Mouse (Mus musculus) gastrocnemius, postnatal 10 days (tissue): ENCODE measurements at regions not wholly inside any gene's neighbourhood (a gene's known extent, or its start where the extent isn't known, plus 50 kb on each side); places are given as distances from the start of the nearest gene placed in this dataset.

Experiments used
- DNase-seq: peaks from one replicate; pipeline ENCODE4 v3.0.0; 2021; ENCODE audit warnings: mixed read lengths

DNA sequence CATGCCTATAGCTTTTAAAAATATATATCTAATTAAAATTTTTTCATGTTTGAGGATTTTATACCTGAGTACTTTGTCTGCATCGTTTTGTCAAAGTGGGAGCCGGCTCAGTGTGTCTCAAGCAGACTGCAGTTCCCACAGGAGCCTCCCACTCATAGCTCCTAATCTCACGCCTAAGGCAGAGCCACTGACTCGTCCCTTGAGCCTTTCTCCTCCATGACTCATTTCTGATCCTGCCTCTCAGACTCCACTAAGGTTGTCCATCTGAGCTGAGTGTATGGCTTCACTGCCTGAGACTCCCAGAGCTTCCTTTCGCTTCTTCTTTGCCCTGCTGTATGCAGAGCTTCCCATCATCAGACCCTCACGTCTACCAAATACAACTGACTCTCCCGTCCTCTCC lies 98.8 kb downstream of the Efnb2 start:
- DNase-seq: no peak

DNA sequence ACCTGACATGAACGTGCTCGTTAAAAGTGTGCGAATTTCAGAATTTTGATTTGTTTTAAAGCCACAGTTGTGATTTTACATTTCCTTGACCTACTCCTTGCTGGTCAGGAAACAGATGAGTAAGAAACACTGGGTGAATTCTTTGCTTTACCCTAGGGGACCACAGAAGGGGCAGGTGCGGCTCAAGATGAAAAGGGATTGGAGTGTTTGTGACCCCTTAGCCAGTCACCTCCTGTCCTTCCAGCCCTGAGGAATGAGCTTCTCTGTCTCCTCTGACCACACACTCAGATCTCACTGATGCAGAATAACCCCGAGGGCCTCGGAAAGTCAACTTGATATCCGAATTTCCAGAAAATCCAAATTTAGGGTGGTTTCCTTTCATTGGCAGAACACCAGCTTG lies 103.0 kb downstream of the Efnb2 start:
- no peak for DNase-seq

DNA sequence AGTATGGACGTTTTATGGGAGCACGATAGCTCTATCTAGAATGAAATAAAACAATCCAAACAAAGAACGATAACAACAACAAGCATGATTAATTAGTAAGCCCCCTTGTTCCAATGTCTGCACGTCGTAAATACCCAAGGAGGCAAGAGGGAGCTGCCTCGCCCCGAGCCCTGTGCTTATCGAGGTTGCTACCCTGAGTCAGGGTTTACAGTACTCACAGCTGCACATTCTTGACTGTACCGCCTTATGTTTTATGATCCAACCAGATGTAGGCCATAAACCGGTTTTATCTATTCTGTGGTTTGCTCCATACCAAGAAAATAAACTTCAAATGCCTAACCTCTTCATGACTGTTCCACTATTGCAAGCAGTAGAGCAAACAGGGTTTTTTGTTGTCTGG lies 104.9 kb downstream of the Efnb2 start:
- no peak for DNase-seq

DNA sequence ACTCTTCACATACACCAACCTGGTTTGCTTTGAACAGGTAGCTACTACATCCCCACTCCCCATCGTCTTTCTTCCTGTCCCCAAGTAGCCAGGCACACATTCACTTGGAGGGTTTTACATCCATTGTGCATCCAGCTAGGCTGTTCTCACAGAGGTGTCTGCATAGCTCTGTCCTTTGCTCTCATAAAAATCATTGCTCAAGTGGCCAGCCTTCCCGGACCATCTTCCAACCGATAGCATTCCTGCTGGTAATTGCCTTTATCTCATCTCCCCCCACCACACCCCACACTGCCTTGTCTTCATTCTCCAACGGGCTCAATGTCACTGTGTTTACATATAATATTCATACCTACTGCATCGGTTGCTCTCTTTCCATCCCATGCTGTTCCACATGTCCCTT lies 106.4 kb downstream of the Efnb2 start:
- no peak for DNase-seq

DNA sequence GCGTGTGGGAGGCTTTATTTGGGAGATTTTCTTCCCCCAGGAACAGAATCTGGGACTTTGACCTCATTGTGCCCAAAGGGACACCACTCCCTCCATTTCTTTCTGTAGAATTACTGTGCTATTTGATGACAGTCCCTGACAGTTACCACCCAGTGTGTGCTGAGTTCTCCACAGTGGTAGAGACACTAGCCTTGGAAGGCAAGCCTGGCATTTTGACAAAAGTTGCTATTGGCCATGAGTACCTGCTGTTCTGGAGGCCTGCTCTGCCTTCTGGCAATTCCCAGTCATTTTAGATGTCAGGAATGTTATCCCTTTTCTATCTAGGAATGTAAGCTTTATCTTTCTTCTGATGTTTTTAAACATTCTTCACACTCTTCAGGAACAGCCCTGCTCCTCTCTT lies 108.3 kb downstream of the Efnb2 start:
- DNase-seq: no peak

DNA sequence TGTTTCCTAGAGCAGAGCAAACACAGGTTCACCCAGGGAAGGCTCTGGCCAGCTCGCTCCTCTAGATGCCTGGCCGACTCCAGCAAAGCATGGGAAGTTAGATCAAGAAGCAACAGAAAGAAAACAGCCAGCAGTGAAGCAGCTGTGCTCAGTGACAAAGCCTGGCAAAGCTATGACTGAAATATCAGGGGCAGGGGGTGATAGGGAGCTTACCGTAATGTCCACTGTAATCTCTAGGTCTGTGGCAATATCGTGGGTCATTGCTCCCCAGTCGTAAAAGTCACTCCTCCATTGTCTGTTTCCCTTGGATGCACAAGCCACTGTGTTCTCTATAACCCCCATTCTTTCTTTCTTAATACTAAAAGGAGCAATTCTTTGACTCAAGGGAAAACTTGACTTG lies 124.4 kb downstream of the Efnb2 start:
- no peak for DNase-seq

DNA sequence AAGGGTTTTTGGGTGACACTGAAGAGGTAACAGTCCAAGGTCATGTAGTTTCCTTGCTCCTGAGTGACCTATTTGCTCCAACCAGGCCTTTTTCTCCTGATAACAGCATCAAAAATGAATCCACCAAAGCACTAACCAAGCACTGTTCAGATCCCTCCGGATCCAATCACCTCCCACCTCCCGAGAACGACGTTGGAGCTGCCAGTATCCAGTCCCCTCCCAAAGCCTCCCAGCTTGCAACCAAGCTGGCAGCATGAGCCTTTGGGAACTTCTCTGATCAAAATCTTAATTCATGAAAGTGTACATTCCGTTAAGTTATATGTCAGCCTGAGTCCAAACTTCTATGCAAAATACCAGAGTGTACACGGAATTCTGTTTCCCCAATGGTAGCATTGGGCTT lies 126.3 kb downstream of the Efnb2 start:
- no peak for DNase-seq

DNA sequence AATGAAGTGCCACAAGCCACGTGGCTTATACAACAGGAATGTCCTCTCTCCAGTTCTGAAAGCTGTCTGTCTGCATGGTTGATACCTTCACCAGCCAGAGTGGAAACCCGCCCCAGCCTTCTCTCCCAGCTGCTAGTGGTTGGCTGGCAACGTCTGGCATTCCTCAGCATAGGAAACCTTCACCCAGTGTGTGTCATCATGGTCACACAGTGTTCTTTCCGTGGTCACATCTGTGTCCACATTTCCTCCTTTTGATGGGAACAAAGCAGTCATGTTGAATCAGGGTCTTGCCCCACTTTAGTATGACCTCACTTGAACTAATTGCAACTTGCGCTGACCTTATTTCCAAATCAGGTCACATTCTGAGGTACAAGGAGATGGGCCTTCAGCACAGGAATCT lies 128.1 kb downstream of the Efnb2 start:
- no peak for DNase-seq

DNA sequence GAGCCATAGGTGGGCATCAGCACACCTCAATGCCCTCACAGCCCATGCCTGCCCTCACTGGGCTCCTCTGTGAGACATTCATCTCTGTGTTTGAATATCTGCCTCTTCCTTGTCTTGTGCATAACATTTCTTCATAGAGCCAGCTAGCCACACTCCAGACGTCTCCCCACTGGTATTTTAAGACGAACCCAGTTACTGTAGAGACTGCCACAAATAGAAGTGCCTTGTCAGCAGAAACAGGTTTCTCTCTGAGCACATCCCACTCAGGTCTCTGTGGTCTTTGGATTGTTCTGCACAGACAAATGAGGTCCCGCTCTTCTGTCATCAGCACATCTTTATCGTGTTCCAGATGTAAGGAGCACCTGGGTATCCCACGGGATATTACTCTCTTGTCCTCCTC lies 130.5 kb downstream of the Efnb2 start:
- no peak for DNase-seq

DNA sequence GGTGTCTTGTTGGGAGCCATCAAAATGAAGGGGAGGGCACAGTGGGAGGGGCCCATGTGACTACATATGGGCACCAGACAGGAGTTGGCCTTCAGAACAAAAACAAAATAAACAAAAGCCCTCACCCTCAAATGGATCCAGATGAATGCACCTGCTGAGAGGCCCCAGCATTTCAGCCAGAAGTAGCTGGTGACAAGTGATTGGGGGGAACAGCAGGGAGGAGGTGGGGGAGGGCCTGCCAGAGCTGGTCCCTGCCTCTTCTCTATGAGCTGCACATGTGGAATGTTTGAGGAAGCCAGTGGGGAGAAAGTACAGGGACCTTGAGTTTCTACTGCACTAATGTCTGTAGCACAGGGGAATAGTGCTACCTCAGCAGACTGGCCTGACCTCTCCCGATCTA lies 139.5 kb downstream of the Efnb2 start:
- DNase-seq: no peak

DNA sequence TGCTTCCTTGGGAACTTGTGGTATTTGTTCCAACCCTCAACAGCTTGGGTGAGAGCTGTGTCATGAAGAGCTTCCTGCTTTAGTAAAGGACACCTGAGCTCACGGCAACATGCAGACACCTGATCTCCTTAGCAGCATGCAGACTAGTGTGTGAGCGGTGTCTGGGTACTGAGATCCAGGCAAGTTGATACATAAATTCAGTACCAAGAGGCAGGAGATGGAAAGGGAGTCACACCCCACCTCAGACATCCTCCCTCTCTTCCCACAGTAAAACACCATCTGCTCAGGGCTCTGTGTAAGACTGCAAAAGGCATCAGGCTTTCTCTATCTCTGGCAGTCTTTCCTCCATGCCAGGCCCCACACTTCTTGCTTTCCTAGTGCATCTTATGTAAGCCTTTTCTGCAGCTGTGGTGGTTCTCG lies 141.3 kb downstream of the Efnb2 start:
- DNase-seq: no peak

DNA sequence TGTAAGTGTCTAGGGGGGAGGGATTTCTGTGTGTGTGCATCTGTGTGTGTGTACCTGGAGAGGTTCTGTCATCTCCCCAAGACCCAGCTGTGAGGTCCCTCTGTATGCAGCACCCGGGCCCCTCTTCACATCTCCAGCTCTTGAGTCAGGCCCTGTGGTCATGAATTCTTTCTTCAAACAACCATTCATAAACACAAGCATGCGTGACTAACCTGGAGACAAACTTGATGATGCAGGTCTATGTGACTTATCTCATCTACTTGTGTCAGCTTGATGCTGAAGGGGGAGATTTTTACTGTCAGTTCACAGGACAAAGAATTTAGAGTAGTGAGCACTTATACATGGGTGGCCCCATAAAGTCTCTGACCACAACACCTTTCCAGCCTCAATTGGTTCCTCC lies 143.4 kb downstream of the Efnb2 start:
- DNase-seq: no peak

DNA sequence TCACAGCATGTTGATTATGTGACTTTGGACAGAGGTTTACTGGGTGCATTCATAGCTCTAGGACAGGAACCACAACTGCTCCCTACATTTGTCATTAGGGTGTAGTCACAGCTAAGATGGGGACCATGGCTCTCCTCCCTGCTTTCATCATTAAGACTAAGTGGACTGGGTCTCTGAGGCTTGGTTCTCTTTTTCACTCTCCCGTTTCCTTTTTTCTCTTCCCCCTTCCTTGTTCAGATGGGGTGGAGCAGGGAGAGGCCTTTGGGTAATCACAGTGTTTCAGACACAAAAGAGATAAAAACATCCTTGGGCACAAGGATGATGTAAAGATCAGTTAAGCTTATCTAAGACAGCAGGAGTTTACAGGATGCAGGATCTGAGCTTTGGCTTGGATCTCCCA lies 144.8 kb downstream of the Efnb2 start:
- no peak for DNase-seq

DNA sequence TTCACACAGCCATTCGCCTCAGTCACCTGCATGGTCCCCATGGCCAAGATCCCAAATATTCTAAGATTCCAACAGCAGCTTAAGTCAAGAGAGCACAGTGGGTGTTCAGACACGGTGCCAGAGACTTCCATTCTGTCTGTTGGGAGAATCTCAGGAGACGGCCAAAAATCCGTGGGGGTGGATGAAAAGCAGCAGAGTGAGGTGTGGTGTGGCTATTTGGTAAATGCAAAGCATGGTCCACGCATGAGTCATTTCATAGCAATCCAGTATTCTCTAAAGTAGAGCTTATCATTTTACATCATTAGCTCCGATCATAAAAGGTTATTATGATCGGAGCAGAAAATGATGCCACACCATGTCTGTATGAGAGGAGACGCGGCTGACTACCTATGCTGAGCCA lies 161.1 kb downstream of the Efnb2 start:
- DNase-seq: no peak

DNA sequence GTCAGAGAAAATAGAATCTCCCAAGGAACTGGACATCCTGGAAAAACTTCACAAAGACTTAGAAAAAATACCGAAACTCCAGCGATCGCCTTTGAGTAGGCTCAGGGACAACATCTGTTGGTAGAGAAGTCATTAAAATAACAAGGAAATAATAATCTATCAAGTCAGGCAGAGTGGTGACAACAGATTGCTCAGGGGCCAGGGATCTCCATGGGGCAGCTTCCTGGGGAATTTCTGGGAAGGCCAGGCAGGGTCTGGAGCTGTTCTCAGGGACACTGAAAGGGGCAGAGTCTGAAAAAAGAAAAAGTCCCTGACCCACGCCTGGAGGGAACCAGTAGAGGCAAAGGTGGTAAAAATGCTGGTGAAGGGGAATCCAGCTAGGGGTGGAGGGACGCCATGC lies 162.3 kb downstream of the Efnb2 start:
- DNase-seq: no peak

DNA sequence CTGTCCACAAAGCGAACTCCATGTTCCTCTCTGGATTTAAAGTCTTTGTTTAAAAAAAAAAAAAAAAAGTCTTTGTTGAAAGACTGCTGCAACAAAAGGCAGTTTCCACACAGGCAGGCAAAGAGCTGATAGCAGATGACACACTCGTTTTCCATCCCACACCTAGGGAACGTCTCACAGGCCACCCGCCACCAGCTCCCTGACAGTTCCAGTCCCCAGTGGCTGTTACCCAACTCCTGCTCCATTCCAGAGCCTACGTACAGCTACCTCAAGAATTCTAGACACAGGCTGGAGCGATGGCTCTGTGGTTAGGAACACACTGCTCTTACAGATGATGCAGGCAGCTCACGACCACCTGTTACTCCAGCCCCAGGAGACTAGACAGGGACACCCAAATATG lies 165.6 kb downstream of the Efnb2 start:
- DNase-seq: no peak

DNA sequence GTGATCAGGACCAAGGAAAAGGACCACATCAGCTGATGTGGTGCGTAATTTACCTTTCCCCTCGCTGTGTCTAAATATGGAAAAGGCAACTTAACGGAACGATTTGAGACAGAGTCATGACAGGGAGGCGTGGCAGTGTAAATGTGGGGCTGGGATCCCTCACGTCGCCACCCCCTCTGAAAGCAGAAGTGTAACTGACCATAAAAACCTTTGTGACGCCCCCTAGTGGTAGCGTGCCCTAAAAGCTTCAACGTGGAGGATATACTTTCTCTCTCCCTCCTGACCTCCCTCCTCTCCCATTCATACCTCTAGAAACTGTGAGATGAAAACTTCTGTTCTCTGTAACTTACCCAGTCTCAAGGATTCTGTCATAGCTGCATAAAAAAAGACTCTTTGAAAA lies 166.8 kb downstream of the Efnb2 start:
- DNase-seq: no peak

DNA sequence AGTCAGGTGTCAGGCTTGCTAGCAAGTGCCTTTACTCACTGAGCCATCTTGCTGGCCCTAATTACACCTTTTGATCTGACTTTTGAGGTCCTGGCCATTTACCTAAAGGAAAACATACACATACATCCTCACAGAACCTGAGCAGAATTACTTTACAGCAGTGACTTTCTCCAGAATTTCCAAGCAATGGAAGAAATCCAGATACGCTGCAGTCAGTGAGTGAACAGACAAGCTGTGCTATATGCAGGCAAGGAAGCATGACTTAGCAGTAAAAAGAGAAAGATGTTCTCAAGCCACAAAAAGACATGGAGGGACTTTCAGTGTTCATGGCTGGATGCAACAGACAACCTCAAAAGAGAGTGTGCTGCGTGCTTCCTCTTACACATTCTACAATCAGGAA lies 169.1 kb downstream of the Efnb2 start:
- no peak for DNase-seq

DNA sequence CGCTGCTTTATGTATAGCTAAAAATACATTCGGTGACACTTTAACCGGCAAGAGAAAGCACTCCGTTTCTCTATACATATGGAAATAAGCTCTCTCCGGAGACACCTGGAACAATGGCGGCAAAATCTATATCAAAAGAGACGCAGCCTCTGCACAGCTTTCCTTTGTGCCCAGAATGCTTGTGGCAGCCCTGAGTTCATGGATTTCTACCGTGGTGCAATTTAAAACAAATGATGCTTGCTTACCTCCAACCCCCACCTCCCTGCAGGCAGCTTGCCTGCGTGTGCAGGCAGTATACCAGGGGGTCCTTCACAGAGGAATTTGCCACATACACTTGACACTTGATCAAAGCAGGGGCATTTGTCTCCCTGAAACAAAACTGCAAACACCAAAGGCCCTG lies 171.3 kb downstream of the Efnb2 start:
- DNase-seq: no peak

DNA sequence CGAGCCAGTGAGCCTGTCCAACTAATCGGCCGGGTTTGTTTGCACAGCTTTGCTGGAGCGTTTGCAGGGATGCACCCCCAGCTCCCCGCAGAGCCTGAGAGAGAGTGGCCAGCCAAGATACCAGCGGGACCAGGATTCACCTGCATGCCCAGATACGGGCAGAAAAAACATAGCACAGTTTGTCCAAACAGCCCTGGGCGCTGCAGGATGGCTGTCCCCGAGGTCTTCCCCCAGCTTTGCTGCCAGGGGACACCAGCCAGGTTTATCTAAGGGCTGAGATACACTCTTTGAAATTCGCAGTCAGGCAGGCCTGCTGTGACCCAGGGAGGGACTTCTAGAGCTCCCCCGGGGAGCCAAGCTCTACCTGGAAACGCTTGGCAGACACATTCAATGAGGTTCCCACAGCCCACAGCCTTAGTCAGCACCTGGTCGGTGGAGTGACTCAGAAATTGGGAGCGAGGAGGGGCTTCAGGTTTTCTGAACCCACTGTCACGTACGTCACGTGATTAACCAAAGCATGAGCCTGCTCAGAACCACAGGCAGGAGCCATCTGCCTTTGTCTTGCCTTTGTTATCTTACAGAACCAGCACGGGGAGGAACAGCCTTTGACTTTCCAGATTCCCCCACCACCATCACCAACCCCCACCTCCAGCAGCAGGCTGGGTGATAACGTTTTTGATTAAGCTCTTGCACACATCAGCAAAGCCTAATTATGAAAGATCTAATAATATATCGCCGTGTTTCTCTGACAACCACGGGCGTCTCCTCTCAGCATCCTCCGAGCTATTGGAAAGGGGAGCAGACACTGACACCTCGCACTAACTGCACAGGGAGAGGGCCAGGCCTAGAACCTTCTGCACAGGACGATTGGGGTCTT lies 172.1 kb downstream of the Efnb2 start:
- no peak for DNase-seq

DNA sequence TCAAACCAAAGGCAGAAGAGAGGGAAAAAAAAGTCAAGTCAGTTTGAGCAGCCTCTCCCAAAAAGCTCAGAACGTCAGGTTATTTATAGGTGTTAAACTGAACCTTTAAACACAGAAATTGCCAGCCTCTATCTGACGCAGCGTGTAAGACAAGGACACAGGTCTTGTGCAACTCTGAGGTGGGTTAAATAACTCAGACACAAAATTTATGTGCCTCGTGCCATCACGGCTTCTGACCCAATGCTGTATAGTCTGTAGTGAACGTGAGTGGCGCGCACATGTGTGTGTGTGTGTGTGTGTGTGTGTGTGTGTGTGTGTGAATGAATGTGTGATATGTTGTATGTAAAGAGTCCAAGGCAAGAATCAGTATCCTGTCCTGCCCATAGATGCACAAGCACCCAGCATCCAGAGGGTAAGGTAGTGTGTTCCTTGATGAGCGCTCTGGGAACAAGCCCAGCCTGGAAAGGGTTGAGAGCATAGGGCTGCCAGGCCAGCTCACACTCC lies 172.8 kb downstream of the Efnb2 start:
- peak; percentile 32 for DNase-seq

DNA sequence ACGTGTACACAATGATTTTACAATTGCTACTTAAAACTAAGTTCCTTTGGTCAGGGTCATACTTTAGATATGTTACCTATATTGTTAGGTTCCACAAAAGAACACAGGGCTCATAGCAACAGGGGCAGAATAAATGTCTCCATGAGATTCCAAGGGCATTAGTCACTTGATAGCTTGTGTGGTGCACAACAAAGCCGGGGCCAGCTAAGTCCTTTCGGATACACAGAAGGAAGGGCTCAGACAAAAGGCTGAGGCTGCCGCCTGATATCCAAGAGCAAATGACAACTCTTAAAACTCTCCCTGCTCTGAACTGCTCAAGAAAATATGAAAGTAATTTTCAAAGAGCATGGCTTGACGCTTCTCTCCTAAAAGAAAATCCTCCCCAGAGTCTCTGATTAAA lies 173.3 kb downstream of the Efnb2 start:
- no peak for DNase-seq

DNA sequence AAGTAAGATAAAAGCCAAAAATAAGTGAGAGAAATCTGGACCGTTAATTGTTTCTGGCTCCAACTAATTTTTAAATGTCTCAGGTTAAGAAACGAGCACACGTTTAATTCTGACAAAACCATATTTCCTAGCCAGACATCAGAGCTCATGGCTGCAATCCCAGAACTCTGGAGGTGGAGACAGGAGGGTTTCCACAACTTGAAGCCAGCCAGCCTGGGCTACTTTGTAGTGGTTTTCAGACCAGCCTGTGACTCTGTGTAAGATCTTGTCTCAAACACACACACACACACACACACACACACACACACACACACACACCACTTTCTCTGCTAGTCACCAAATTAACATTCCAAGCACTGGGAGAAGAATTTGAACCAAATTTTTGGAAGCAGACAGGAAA lies 174.2 kb downstream of the Efnb2 start:
- DNase-seq: no peak

DNA sequence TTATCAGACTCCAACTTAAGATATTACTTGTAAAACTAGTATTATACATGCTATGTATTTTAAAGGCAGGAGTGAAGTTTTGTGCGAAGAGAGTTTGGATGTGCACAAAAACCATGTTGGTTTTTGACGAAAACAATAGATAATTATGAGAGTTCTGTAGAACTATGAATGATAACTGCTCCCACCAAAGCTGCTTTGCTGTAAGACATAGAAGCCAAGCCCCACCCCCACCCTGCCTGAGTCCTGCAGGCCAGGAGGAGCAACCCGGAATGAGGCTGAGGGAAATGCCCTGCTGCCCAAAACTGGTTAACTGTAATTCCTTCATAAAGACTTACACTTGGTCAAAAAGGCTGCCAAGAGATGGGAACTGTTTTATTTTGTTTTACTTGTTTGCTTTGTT lies 175.8 kb downstream of the Efnb2 start:
- DNase-seq: no peak

DNA sequence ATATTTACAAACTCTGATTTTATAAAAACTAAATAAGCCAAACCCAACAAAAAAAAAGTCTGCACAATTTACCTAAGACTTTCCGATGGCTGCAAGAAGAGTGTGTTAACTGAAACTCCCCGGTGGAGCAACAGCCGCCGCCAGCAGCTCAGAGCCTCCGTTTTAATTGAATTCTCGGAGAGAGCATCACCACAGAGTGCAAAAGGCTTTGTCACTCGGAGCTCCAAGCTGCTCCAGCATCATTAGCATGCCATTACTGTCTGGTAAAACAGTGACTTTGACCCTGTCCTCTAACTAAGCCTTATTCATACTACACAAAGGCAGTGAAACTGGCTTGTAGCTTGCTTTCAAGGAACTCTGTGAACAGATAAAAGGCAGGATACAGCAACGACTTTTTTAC lies 176.5 kb downstream of the Efnb2 start:
- DNase-seq: no peak
